In the genomic region with DNA sequence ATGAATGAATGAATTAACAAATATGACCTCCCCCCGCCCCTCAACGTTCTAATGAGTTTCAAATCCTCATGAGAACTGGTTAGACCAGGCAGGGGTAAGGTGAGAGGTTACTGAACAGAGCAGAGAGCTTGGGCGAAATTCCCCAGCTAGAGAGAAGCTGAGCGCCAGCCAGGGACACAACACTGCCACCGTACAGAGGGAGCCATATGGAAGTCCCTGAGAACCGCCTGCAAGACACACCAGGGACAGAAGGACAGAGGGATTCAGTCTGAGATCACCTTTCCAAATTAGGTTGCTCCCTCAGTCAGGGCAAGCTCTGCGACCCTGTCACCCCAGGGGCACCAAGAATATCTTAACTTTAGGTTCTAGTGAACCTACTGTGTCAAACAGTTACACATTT, we compare ENCODE assay signal across 25 mouse cellular contexts. TPM values are rescaled to one million over a fixed set of nuclear protein-coding genes. Genes with fewer than 3 reads are reported as not detected.
DNase-seq lines count a peak whose midpoint lies in the region; ATAC-seq and TF ChIP-seq lines count a peak whose summit lies in the region.
"Had no signal": no experiment of that assay in that cellular context is flagged by ENCODE, and none has a peak within 500 bp of the region (broad histone marks: within the 10 kb centered on the region; RNA-seq: fewer than 3 reads in every experiment).

No protein-coding gene starts in this region.

- TF ChIP-seq EP300 in liver, postnatal 0 days (IDR thresholded peaks at IDR 0.05; ENCODE audit: low read depth) = no peak
- no peak for TF ChIP-seq EP300 in stomach, postnatal 0 days (optimal IDR thresholded peaks at IDR 0.05)

- H3K4me2 ChIP-seq in liver, postnatal 0 days (ENCODE audit: low read depth, low read length) = no peak overlapping the region
- no peak overlapping the region for H3K4me2 ChIP-seq in stomach, postnatal 0 days (replicated peaks; ENCODE audit: low read depth)
- H3K4me2 ChIP-seq: heart, embryonic 11.5 days; hindbrain, embryonic 12.5 days; midbrain, embryonic 12.5 days; neural tube, embryonic 13.5 days had no signal

- TF ChIP-seq CTCF in liver, postnatal 0 days (IDR thresholded peaks at IDR 0.05; ENCODE audit: low read depth) = no peak
- TF ChIP-seq CTCF in stomach, postnatal 0 days (IDR thresholded peaks at IDR 0.05; ENCODE audit: low read depth) = no peak

- no peaks in the 10 kb centered on the region for H3K27me3 ChIP-seq in liver, postnatal 0 days (ENCODE audit: insufficient read depth, low read length)
- H3K27me3 ChIP-seq in stomach, postnatal 0 days (ENCODE audit: control insufficient read depth, insufficient read depth, low read length) = no peaks in the 10 kb centered on the region
- H3K27me3 ChIP-seq: hindbrain, embryonic 12.5 days; midbrain, embryonic 12.5 days; neural tube, embryonic 13.5 days had no signal

- no peak overlapping the region for H3K4me3 ChIP-seq in liver, postnatal 0 days (ENCODE audit: low read depth, low read length)
- H3K4me3 ChIP-seq in stomach, postnatal 0 days (ENCODE audit: low read depth, low read length) = no peak overlapping the region
- H3K4me3 ChIP-seq: hindbrain, embryonic 12.5 days; megakaryocyte, embryonic 14.5 days; midbrain, embryonic 12.5 days; neural tube, embryonic 13.5 days had no signal

- no peaks in the 10 kb centered on the region; the same call in 1 of the 2 replicates for H3K4me1 ChIP-seq in liver, postnatal 0 days (ENCODE audit: insufficient read depth)
- H3K4me1 ChIP-seq in stomach, postnatal 0 days (replicated peaks; ENCODE audit: control insufficient read depth, insufficient read depth) = no peaks in the 10 kb centered on the region
- H3K4me1 ChIP-seq: hindbrain, embryonic 12.5 days; megakaryocyte, embryonic 14.5 days; midbrain, embryonic 12.5 days; neural tube, embryonic 13.5 days had no signal

- peak; percentile 36 for DNase-seq in cerebellum, adult 11 months
- no peak for DNase-seq in cerebellum, postnatal 4 days (ENCODE audit: low spot score in 2 of 2)
- DNase-seq in liver, postnatal 0 days = no peak
- DNase-seq in liver = no peak
- DNase-seq in cerebellum, postnatal 14 days = peak; percentile 26 to 53
- no peak for DNase-seq in stomach, postnatal 0 days (ENCODE audit: low spot score)
- DNase-seq in lung, postnatal 36 days = no peak
- no peak for DNase-seq in retina, postnatal 1 day
- DNase-seq: adrenal gland, adult 8-10 months; gastrocnemius, postnatal 25 days; heart, adult 11 months; heart, postnatal 36 days; kidney, adult 18-20 months; kidney, postnatal 4 days; lung, postnatal 4 days; right cerebral cortex, postnatal 14 days; thymus, adult 2 months; thymus, postnatal 36 days had no signal

- 73% methylated on average over 7 of the region's 7 CpGs for WGBS in liver, postnatal 0 days (ENCODE audit: insufficient replicate concordance)
- 61% methylated on average over 7 of the region's 7 CpGs for WGBS in stomach, postnatal 0 days

- H3K36me3 ChIP-seq in liver, postnatal 0 days (replicated peaks; ENCODE audit: insufficient read depth, low read length) = 0 out of 2 replicates have a peak, but pooled peaks cover 2% of the 10 kb centered on the region
- no peaks in the 10 kb centered on the region for H3K36me3 ChIP-seq in stomach, postnatal 0 days (ENCODE audit: control insufficient read depth, insufficient read depth, low read length)
- H3K36me3 ChIP-seq: G1E; hindbrain, embryonic 12.5 days; midbrain, embryonic 12.5 days had no signal

- no peaks in the 10 kb centered on the region for H3K9me3 ChIP-seq in liver, postnatal 0 days (ENCODE audit: low read length)
- no peaks in the 10 kb centered on the region for H3K9me3 ChIP-seq in stomach, postnatal 0 days (ENCODE audit: control insufficient read depth, low read length)
- H3K9me3 ChIP-seq: G1E; hindbrain, embryonic 12.5 days; midbrain, embryonic 12.5 days; neural tube, embryonic 13.5 days had no signal

- H3K9ac ChIP-seq in liver, postnatal 0 days (replicated peaks) = no peak overlapping the region
- H3K9ac ChIP-seq in stomach, postnatal 0 days (ENCODE audit: low read length) = no peak overlapping the region
- H3K9ac ChIP-seq: hindbrain, embryonic 12.5 days; midbrain, embryonic 12.5 days; neural tube, embryonic 13.5 days had no signal

- H3K27ac ChIP-seq in liver, postnatal 0 days (ENCODE audit: low read depth) = peak overlapping the region; percentile 23
- H3K27ac ChIP-seq in stomach, postnatal 0 days (replicated peaks) = peak overlapping the region; percentile 63
- H3K27ac ChIP-seq: hindbrain, embryonic 12.5 days; midbrain, embryonic 12.5 days; neural tube, embryonic 13.5 days had no signal

- ATAC-seq in liver, postnatal 0 days = no peak
- ATAC-seq in stomach, postnatal 0 days (ENCODE audit: low FRiP score, low TSS enrichment) = no peak
- ATAC-seq: forebrain, embryonic 14.5 days had no signal

RNA-seq across cellular contexts. Expression of gene Lima1, which starts 37.7 kb away (rescaled TPM):
- polyA plus RNA-seq in liver, postnatal 0 days (2015; fragmentation: Nextera tagmentation; extraction: Ambion mirVana) = 14.8 and 15.0 TPM in 2 replicates
- polyA plus RNA-seq in stomach, postnatal 0 days (2015; fragmentation: Nextera tagmentation; extraction: Ambion mirVana) = 70.1 and 77.1 TPM in 2 replicates

Comparison
In these comparisons a context has a peak if more than half of its experiments do, and no peak if none do; other contexts are left out.
1. DNase-seq: peak in cerebellum, adult 11 months (single experiment) and cerebellum, postnatal 14 days (2 of 2); none in cerebellum, postnatal 4 days (0 of 2), liver, postnatal 0 days (single experiment), liver (single experiment), stomach, postnatal 0 days (single experiment), lung, postnatal 36 days (single experiment) and retina, postnatal 1 day (single experiment).